Mouse (Mus musculus) large intestine, adult 2 months (tissue): ENCODE results near the gene Cmtm7. TPM values are rescaled to one million over a fixed set of nuclear protein-coding genes. Genes with fewer than 3 reads are reported as not detected.

Source experiments
- DNase-seq: peaks from one replicate; pipeline ENCODE4 v3.0.0-alpha.2; 2012; ENCODE audit warnings: low read depth, low spot score
- WGBS: fragments of 180-500 bp; shearing (Covaris S2); methylation state at CpG from one replicate; pipeline ENCODE4 v1.1.7; 2018; 5-methylcytosine and 5-hydroxymethylcytosine counted together
- polyA plus RNA-seq: library from polyadenylated mRNA; depleted of rRNA; stranded (reverse); fragments of >200 nt; gene quantifications from 2 replicates; pipeline ENCODE4 v1.2.3, GENCODE M21; 2012; rRNA removed

Gene Cmtm7
- polyA plus RNA-seq = 74.3 and 77.1 TPM in 2 replicates

- WGBS = under 1% methylated on average over 54 of the region's 54 CpGs
- no peak for DNase-seq
Measured at GRCm38 (mm10) chr9:114781526-114782212, at the start of gene Cmtm7. Gene Cmtm7 (minus strand): TSS chr9:114781856.

DNA sequence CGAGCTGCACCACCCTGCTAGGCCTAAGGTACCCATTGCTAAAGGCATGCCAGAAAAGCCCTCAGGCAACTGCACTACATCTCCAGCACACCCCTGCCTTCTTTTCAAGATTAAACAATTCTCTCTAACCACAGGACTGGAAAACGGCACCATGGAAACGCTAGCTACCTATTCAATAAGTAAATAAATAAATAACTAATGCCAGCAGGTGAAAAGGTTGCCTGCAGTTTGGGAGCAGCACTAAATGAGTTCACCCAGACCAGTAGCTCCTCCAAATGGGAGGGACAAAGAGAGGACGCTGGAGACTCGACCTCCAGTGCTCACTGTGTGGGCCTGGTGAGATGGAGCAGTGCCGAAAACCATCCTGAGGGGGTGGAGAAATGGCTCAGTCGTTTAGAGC, 48.7 kb upstream of the Cmtm7 start:
- DNase-seq = no peak
- 55% methylated on average over 7 of the region's 7 CpGs for WGBS

DNA sequence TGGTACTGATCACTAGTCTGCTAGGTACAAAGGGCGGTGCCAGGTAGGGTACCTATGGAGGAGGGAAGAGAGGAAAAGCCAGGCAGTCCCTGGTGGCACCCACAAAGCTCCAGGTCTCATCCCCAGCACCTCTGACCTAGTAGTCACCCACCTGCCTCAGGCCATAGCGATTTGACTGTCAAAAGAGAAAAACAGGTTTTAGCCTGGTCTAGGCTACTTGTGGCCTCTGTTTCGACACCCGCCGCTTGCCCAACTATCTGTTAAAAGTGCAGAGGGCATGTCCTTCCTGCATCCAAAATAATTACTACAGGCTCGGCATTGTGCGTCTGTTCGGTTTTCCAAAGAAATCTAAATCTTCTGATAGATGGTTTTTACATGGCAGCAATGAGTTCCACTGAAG, 48.0 kb upstream of the Cmtm7 start:
- WGBS = 93% methylated on average over 8 of the region's 8 CpGs

GRCm38 (mm10) chr9:114828377-114828776, 46.7 kb upstream of the Cmtm7 start:
- no peak for DNase-seq
- 98% methylated on average over 6 of the region's 6 CpGs for WGBS

More for the DNA sequence above, 48.0 kb upstream of the Cmtm7 start:
- DNase-seq = no peak

GRCm38 (mm10) chr9:114827242-114827852, 45.7 kb upstream of the Cmtm7 start:
- no peak for DNase-seq
- 74% methylated on average over 1 of the region's 1 CpGs for WGBS

GRCm38 (mm10) chr9:114824166-114824565, 42.5 kb upstream of the Cmtm7 start:
- DNase-seq = no peak
- 65% methylated on average over 7 of the region's 7 CpGs for WGBS

DNA sequence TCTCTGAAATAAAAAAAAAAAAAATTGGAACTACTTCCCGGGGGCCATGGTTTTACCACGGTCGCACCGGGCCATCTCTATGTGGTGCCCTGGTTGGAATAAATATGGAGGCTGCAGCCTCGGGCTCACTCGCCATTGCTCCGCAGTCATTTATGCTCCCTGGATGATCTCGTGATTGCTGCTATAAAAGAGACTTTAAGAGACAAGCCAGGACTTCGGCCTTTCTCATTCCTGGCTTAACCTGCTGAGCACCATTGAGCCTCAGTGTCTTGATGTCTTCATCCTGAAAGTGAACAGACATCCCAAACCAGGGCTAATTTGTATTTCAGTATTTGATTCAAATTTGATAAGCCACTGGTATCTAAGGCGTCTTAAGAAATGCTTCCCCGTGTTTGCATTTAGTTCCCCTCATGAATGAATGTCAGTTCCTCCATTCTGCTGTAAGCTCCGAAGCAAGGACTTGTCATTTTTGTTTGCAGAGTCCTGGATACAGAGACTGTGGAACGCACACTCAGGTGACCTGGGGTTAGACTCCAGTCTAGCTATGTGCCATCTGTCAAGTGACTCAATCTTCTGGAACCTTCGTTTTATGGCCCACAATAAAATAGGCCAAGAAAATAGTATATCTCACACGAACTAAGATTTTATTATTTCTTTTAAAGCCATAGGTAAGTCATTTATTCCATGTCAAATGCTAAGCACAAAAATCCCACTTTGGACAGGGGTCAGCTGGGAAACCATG, 40.1 kb upstream of the Cmtm7 start:
- DNase-seq = peak; percentile 75

DNA sequence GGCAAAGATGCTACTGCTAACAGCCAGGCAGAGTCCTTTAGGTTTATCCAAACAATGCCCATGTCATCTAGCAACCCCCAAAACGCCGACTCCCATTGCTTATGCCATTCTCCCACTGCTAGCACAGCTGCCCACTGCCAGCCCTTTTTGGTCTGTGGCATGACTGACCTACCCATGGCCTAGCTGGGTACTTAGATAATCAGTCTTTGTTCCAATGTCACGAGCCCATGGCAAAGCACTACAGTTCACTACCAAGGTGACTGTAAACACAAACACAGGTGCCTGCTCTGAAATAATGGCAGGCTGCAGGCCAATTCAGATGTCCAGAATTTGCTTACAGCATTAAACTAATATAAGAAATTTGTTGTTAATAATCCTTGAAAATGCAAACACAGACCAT, 37.3 kb upstream of the Cmtm7 start:
- WGBS = 86% methylated on average over 3 of the region's 3 CpGs
- no peak for DNase-seq

More for the DNA sequence above, 40.1 kb upstream of the Cmtm7 start:
- WGBS = 28% methylated on average over 15 of the region's 15 CpGs

DNA sequence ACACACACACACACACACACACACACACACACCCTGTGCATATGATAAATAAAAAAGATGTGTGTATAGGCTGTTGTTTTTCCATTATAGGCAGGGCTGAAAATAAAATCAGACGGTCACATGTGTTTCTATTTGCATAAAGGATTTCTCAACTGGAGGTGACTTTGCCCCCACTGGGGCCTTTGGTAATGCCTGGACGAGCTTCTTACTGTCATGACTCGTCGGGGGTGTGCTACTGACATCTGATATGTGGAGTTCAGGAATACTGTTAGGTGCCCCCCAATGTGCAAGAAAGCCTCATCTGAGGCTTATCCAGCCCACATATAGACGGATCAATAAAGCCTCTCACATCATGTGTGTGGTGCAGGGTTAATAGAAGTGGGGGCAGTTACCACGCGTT, 35.4 kb upstream of the Cmtm7 start:
- no peak for DNase-seq
- 59% methylated on average over 7 of the region's 7 CpGs for WGBS

GRCm38 (mm10) chr9:114816121-114816520, 34.5 kb upstream of the Cmtm7 start:
- 93% methylated on average over 7 of the region's 7 CpGs for WGBS
- DNase-seq = no peak

DNA sequence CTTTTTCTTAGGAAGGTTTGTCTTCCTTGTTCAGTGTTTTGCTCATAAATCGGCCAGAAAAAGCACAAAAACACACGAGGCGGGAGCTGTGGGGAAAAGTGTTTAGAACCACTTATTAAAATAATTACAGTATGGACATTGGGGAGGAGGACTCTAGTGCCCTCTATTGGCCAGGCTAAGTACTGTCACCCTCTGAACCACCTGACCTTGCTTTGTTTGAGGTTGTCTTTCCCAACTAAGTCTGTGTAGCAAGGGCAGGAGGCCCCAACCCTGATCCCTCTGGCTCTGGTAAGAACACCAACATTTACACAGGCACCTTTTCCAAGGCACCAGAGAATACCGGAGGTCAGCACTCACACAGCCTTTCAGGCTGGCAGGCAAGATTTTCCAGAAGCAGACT, 33.7 kb upstream of the Cmtm7 start:
- WGBS = 48% methylated on average over 4 of the region's 4 CpGs
- no peak for DNase-seq

DNA sequence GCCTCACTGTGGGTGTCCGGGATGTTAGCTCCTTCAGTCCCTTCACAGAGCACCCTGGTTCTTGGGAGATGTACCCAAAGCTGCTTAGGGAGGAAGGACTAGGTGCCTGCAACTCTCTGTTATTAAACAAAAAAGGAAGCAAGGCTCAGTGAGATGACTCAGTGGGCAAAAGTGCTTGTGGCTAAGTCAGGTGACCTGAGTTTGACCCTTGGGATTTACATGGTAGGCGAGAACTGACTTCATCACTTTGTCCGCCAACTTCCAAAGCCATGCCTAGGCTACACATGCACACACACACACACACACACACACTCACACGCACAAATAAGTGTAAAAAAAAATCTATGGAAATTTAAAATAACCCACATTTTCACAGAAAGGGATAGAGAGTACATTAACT, 30.3 kb upstream of the Cmtm7 start:
- DNase-seq = no peak
- 82% methylated on average over 4 of the region's 4 CpGs for WGBS

- WGBS = 31% methylated on average over 11 of the region's 11 CpGs
- no peak for DNase-seq
Measured at GRCm38 (mm10) chr9:114810837-114811236, 29.2 kb upstream of the Cmtm7 start.

DNA sequence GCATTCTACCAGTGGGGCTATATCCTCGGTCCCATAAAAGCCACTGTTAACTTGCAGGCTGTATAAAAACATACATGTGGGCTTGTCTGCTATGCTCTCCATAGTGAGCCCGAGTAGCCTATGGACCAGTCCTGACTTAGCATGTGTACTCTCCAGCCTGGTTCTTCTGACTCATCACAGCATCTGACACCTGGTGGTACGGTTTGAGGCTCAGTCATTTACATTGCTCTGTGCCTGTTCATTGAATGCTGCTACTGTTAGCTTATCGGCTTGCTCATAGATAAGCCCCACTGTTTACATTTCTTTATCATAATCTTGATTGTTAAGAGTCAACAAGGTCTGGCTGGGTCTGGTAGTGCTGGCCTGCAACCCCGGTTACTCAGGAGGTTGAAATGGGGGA, 27.0 kb upstream of the Cmtm7 start:
- WGBS = 38% methylated on average over 5 of the region's 5 CpGs

GRCm38 (mm10) chr9:114807261-114807660, 25.6 kb upstream of the Cmtm7 start:
- no peak for DNase-seq
- WGBS = 70% methylated on average over 8 of the region's 8 CpGs

More for the DNA sequence above, 27.0 kb upstream of the Cmtm7 start:
- no peak for DNase-seq

DNA sequence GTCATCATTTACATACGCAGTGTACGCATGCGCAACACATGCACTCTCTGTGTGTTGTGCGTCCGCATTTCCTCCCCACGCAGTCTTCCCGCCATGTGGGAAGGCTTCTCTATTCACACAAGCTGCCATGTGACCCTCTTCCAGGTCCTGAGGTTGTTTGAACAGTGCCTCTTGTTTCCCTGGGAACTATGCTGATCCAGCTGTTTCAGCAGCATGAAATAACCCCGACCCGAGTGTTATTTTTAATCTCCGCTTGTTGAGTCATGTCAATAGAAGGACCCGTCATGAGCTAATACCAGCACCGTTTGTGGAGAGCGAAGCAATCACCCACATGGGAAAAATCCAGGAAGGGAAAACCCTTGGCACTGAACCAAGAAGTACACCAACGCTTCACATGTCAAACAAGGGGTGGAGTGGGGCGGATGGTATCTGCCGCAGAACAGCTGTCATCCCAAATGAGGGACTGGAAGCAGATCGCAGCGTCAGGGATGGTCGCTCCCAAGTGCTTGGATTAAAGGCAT, 23.6 kb upstream of the Cmtm7 start:
- 28% methylated on average over 19 of the region's 19 CpGs for WGBS
- no peak for DNase-seq

GRCm38 (mm10) chr9:114802191-114802590, 20.5 kb upstream of the Cmtm7 start:
- no peak for DNase-seq
- WGBS = 91% methylated on average over 1 of the region's 1 CpGs

GRCm38 (mm10) chr9:114801301-114801700, 19.6 kb upstream of the Cmtm7 start:
- no peak for DNase-seq
- 76% methylated on average over 15 of the region's 15 CpGs for WGBS

DNA sequence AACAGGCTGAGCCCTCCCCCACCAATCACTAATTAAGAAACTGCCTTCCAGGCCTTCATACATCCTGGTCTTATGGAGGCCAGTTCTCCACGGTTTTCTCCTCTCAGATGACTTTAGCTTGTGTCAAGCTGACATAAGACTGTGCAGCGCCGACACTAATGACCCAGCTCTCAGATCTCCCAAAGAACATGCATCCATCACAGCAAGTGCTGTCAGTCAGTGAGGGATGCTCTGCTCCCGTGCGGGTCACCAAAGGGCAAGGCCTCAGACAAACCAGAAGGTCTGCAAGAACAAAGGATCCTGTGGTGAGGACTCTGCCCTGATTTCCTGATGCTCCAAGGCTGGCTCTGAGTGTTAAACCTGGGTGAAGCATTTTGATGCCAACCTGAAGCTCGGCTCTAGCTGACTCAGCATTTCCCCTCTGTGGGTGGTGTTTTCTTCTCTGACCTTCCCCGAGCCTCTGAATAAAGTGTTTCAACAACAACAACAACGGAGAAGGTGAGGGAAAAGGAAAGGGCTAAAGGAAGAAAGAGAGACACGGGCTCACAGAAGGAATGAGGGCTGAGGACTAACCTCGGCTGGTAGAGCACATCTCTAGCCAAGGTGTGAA, 17.9 kb upstream of the Cmtm7 start:
- 72% methylated on average over 10 of the region's 10 CpGs for WGBS
- no peak for DNase-seq

- no peak for DNase-seq
- WGBS = 54% methylated on average over 6 of the region's 6 CpGs
Measured at GRCm38 (mm10) chr9:114798845-114799244, 17.2 kb upstream of the Cmtm7 start.
